Mouse (Mus musculus): ENCODE measurements at regions not wholly inside any gene's neighbourhood (a gene's known extent, or its start where the extent isn't known, plus 50 kb on each side); places are given as distances from the start of the nearest gene placed in this dataset.
A peak's percentile ranks its signal among the peaks of the same experiment; 100 is the strongest.

- no peaks in the 10 kb centered on the region for H3K9me3 ChIP-seq (replicated peaks)
- 79% methylated on average over 3 of the region's 3 CpGs for WGBS
- H3K9ac ChIP-seq: no peak overlapping the region
- ATAC-seq (ENCODE audit: insufficient number of reproducible peaks, low FRiP score): no peak
- H3K27ac ChIP-seq (ENCODE audit: poor library complexity, severe bottlenecking): no peak overlapping the region
- H3K4me3 ChIP-seq: no peak overlapping the region
- H3K36me3 ChIP-seq: no peaks in the 10 kb centered on the region
- H3K27me3 ChIP-seq (replicated peaks): no peaks in the 10 kb centered on the region
- H3K4me1 ChIP-seq (replicated peaks): no peaks in the 10 kb centered on the region
- H3K4me2 ChIP-seq: no peak overlapping the region
Measured at GRCm38 (mm10) chr9:94045462-94046126, 492.3 kb downstream of the 1190002N15Rik start.

GRCm38 (mm10) chr9:94023761-94024160, 514.1 kb downstream of the 1190002N15Rik start:
- no peak for ATAC-seq (ENCODE audit: insufficient number of reproducible peaks, low FRiP score)
- WGBS: 59% methylated on average over 3 of the region's 3 CpGs

GRCm38 (mm10) chr9:94021293-94021903, 516.5 kb downstream of the 1190002N15Rik start:
- Histone ChIP-seq H3K9ac (no peak overlapping the region), H3K4me1 (replicated peaks) (no peaks in the 10 kb centered on the region), H3K36me3 (no peaks in the 10 kb centered on the region), H3K27ac (ENCODE audit: poor library complexity, severe bottlenecking) (no peak overlapping the region), H3K4me2 (no peak overlapping the region), H3K27me3 (replicated peaks) (no peaks in the 10 kb centered on the region), H3K4me3 (no peak overlapping the region), H3K9me3 (replicated peaks) (no peaks in the 10 kb centered on the region)
- WGBS: 71% methylated on average over 1 of the region's 1 CpGs
- no peak for ATAC-seq (ENCODE audit: insufficient number of reproducible peaks, low FRiP score)

More at GRCm38 (mm10) chr9:94023761-94024160, 514.1 kb downstream of the 1190002N15Rik start:
- H3K4me3 ChIP-seq: no peak overlapping the region
- H3K9me3 ChIP-seq (replicated peaks): no peaks in the 10 kb centered on the region
- H3K27me3 ChIP-seq (replicated peaks): no peaks in the 10 kb centered on the region
- no peak overlapping the region for H3K4me2 ChIP-seq
- no peak overlapping the region for H3K27ac ChIP-seq (ENCODE audit: poor library complexity, severe bottlenecking)
- H3K4me1 ChIP-seq (replicated peaks): no peaks in the 10 kb centered on the region
- H3K36me3 ChIP-seq: no peaks in the 10 kb centered on the region
- no peak overlapping the region for H3K9ac ChIP-seq

- H3K9ac ChIP-seq: no peak overlapping the region
- no peak overlapping the region for H3K4me3 ChIP-seq
- H3K4me2 ChIP-seq: no peak overlapping the region
- H3K4me1 ChIP-seq (replicated peaks): no peaks in the 10 kb centered on the region
- H3K9me3 ChIP-seq (replicated peaks): no peaks in the 10 kb centered on the region
- no peaks in the 10 kb centered on the region for H3K27me3 ChIP-seq (replicated peaks)
- H3K27ac ChIP-seq (ENCODE audit: poor library complexity, severe bottlenecking): no peak overlapping the region
- no peak for ATAC-seq (ENCODE audit: insufficient number of reproducible peaks, low FRiP score)
- H3K36me3 ChIP-seq: no peaks in the 10 kb centered on the region
Measured at GRCm38 (mm10) chr9:94016747-94017487, 521.0 kb downstream of the 1190002N15Rik start.

GRCm38 (mm10) chr9:93992216-93992615, 545.7 kb downstream of the 1190002N15Rik start:
- H3K4me2 ChIP-seq: no peak overlapping the region
- no peaks in the 10 kb centered on the region for H3K36me3 ChIP-seq
- H3K4me3 ChIP-seq: no peak overlapping the region
- ATAC-seq (ENCODE audit: insufficient number of reproducible peaks, low FRiP score): no peak
- H3K27ac ChIP-seq (ENCODE audit: poor library complexity, severe bottlenecking): no peak overlapping the region
- 71% methylated on average over 3 of the region's 3 CpGs for WGBS
- no peaks in the 10 kb centered on the region for H3K9me3 ChIP-seq (replicated peaks)
- H3K27me3 ChIP-seq (replicated peaks): no peaks in the 10 kb centered on the region
- H3K9ac ChIP-seq: no peak overlapping the region
- H3K4me1 ChIP-seq (replicated peaks): no peaks in the 10 kb centered on the region

GRCm38 (mm10) chr9:93991141-93991540, 546.7 kb downstream of the 1190002N15Rik start:
- 45% methylated on average over 1 of the region's 1 CpGs for WGBS
- H3K4me3 ChIP-seq: no peak overlapping the region
- no peaks in the 10 kb centered on the region for H3K9me3 ChIP-seq (replicated peaks)
- H3K36me3 ChIP-seq: no peaks in the 10 kb centered on the region
- no peaks in the 10 kb centered on the region for H3K27me3 ChIP-seq (replicated peaks)
- no peak overlapping the region for H3K27ac ChIP-seq (ENCODE audit: poor library complexity, severe bottlenecking)
- no peak overlapping the region for H3K4me2 ChIP-seq
- ATAC-seq (ENCODE audit: insufficient number of reproducible peaks, low FRiP score): no peak
- no peak overlapping the region for H3K9ac ChIP-seq
- no peaks in the 10 kb centered on the region for H3K4me1 ChIP-seq (replicated peaks)

- Histone ChIP-seq H3K36me3 (no peaks in the 10 kb centered on the region), H3K27me3 (replicated peaks) (no peaks in the 10 kb centered on the region), H3K9me3 (replicated peaks) (no peaks in the 10 kb centered on the region), H3K4me1 (replicated peaks) (no peaks in the 10 kb centered on the region), H3K9ac (no peak overlapping the region), H3K4me2 (no peak overlapping the region), H3K27ac (ENCODE audit: poor library complexity, severe bottlenecking) (no peak overlapping the region), H3K4me3 (no peak overlapping the region)
- no peak for ATAC-seq (ENCODE audit: insufficient number of reproducible peaks, low FRiP score)
- WGBS: 35% methylated on average over 2 of the region's 2 CpGs
Measured at GRCm38 (mm10) chr9:93981136-93981535, 556.7 kb downstream of the 1190002N15Rik start.

- no peak for ATAC-seq (ENCODE audit: insufficient number of reproducible peaks, low FRiP score)
- Histone ChIP-seq H3K4me1 (replicated peaks) (no peaks in the 10 kb centered on the region), H3K27ac (ENCODE audit: poor library complexity, severe bottlenecking) (no peak overlapping the region), H3K4me2 (no peak overlapping the region), H3K36me3 (no peaks in the 10 kb centered on the region), H3K9me3 (replicated peaks) (no peaks in the 10 kb centered on the region), H3K4me3 (no peak overlapping the region), H3K27me3 (replicated peaks) (no peaks in the 10 kb centered on the region), H3K9ac (no peak overlapping the region)
- WGBS: 82% methylated on average over 6 of the region's 6 CpGs
Measured at GRCm38 (mm10) chr9:93969691-93970284, 568.1 kb downstream of the 1190002N15Rik start.

GRCm38 (mm10) chr9:93969118-93969517, 568.8 kb downstream of the 1190002N15Rik start:
- Histone ChIP-seq H3K9me3 (replicated peaks) (no peaks in the 10 kb centered on the region), H3K9ac (no peak overlapping the region), H3K27me3 (replicated peaks) (no peaks in the 10 kb centered on the region), H3K4me2 (no peak overlapping the region), H3K4me3 (no peak overlapping the region), H3K36me3 (no peaks in the 10 kb centered on the region), H3K4me1 (replicated peaks) (no peaks in the 10 kb centered on the region), H3K27ac (ENCODE audit: poor library complexity, severe bottlenecking) (no peak overlapping the region)
- ATAC-seq (ENCODE audit: insufficient number of reproducible peaks, low FRiP score): no peak
- WGBS: 85% methylated on average over 5 of the region's 5 CpGs

GRCm38 (mm10) chr9:93955235-93956040, 582.4 kb downstream of the 1190002N15Rik start:
- Histone ChIP-seq H3K27ac (ENCODE audit: poor library complexity, severe bottlenecking) (no peak overlapping the region), H3K4me3 (no peak overlapping the region), H3K9me3 (replicated peaks) (0 out of 2 replicates have a peak, but pooled peaks cover 3% of the 10 kb centered on the region), H3K9ac (no peak overlapping the region), H3K4me2 (no peak overlapping the region), H3K4me1 (replicated peaks) (no peaks in the 10 kb centered on the region), H3K27me3 (replicated peaks) (no peaks in the 10 kb centered on the region), H3K36me3 (no peaks in the 10 kb centered on the region)
- peak; percentile 68; the same call in 1 of the 2 replicates for ATAC-seq (ENCODE audit: insufficient number of reproducible peaks, low FRiP score)
